Mouse (Mus musculus) midbrain, embryonic 15.5 days (tissue): ENCODE measurements around the gene C2cd2. TPM values are rescaled to one million over a fixed set of nuclear protein-coding genes. Genes with fewer than 3 reads are reported as not detected.

Source experiments
- ATAC-seq: fragments of 200-750 bp; cut with Nextera tagmentation; replicated peaks from 2 replicates; pipeline ENCODE4 v1.8.0; 2017; ENCODE audit warnings: moderate TSS enrichment
- H3K27ac ChIP-seq: fragments of 300-500 bp; sonication (generic); 2 replicates; pipeline ENCODE4 v1.5.1; 2015; ENCODE audit warnings: mild to moderate bottlenecking, inconsistent platforms
- H3K27me3 ChIP-seq: fragments of 300-500 bp; sonication (generic); replicated peaks from 2 replicates; pipeline ENCODE4 v1.6.1; 2015; ENCODE audit warnings: inconsistent platforms
- H3K36me3 ChIP-seq: fragments of 300-500 bp; sonication (generic); replicated peaks from 2 replicates; pipeline ENCODE4 v1.6.1; 2015; ENCODE audit warnings: inconsistent platforms
- H3K4me1 ChIP-seq: fragments of 300-500 bp; sonication (generic); 2 replicates; pipeline ENCODE4 v1.6.1; 2015; ENCODE audit warnings: inconsistent platforms
- H3K4me2 ChIP-seq: fragments of 300-500 bp; sonication (generic); 2 replicates; pipeline ENCODE4 v1.6.1; 2015; ENCODE audit warnings: inconsistent platforms, mild to moderate bottlenecking, moderate library complexity
- H3K4me3 ChIP-seq: fragments of 300-500 bp; sonication (generic); 2 replicates; pipeline ENCODE4 v1.5.1; 2015; ENCODE audit warnings: mild to moderate bottlenecking, inconsistent platforms
- H3K9ac ChIP-seq: fragments of 300-500 bp; sonication (generic); 2 replicates; pipeline ENCODE4 v1.6.1; 2015; ENCODE audit warnings: mild to moderate bottlenecking, inconsistent platforms
- H3K9me3 ChIP-seq: fragments of 300-500 bp; sonication (generic); 2 replicates; pipeline ENCODE4 v1.6.1; 2016; ENCODE audit warnings: inconsistent platforms
- WGBS: fragments of 180-500 bp; shearing (Covaris S2); methylation state at CpG from one replicate; pipeline ENCODE4 v1.1.7; 2015; ENCODE audit warnings: mixed read lengths; 5-methylcytosine and 5-hydroxymethylcytosine counted together
- polyA plus RNA-seq: library from polyadenylated mRNA; unstranded; fragments of >200 nt; fragmentation: Nextera tagmentation; extraction: Ambion mirVana; gene quantifications from 2 replicates; pipeline ENCODE4 v1.2.1, GENCODE M21; 2015

C2cd2 gene
- polyA plus RNA-seq, 1 experiment from 2014 or later: 17.8 TPM

GRCm38 (mm10) chr16:97907496-97907895 lies 54.9 kb downstream of the C2cd2 start:
- Histone ChIP-seq H3K27me3 (no peaks in the 10 kb centered on the region), H3K9ac (no peak overlapping the region), H3K4me2 (no peak overlapping the region), H3K36me3 (no peaks in the 10 kb centered on the region), H3K4me3 (no peak overlapping the region), H3K4me1 (no peaks in the 10 kb centered on the region), H3K9me3 (no peaks in the 10 kb centered on the region), H3K27ac (no peak overlapping the region)
- WGBS: 84% methylated on average over 6 of the region's 6 CpGs
- no peak for ATAC-seq

- no peaks in the 10 kb centered on the region for H3K9me3 ChIP-seq
- no peaks in the 10 kb centered on the region for H3K36me3 ChIP-seq
- no peaks in the 10 kb centered on the region for H3K27me3 ChIP-seq
- ATAC-seq: no peak
- no peak overlapping the region for H3K4me3 ChIP-seq
- no peaks in the 10 kb centered on the region for H3K4me1 ChIP-seq
- H3K9ac ChIP-seq: no peak overlapping the region
- H3K4me2 ChIP-seq: no peak overlapping the region
- H3K27ac ChIP-seq: no peak overlapping the region
Measured at GRCm38 (mm10) chr16:97906337-97906736, 56.1 kb downstream of the C2cd2 start.

DNA sequence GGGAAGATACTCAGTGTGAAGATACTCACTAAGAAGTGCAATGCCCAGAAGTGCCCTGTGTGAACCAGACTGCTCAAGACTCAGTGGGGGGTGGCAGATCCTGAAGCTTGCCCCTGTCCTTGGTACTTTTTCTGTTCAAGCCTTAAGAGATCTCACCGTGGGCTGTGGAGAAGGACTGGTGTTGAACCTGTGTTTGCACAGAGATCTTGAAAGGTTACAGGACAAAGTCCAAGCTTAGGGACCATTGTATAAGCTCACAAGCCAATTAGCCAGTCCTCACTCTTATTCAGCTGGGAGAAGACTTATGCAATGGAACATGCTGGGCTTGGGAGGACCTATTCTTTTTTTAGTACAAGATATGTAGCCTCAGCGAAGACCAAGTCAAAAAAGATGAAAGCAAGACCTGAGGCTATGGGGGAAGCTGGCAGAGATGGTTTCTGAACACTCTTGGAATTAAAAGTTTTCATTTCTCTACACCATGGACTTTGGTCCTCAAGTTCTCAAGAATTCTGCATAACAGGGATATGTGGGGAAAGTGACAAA lies 56.9 kb downstream of the C2cd2 start:
- H3K4me1 ChIP-seq: no peaks in the 10 kb centered on the region
- no peak overlapping the region for H3K27ac ChIP-seq
- H3K9ac ChIP-seq: no peak overlapping the region
- no peaks in the 10 kb centered on the region for H3K9me3 ChIP-seq
- H3K36me3 ChIP-seq: no peaks in the 10 kb centered on the region
- no peak for ATAC-seq
- no peaks in the 10 kb centered on the region for H3K27me3 ChIP-seq
- 70% methylated on average over 2 of the region's 2 CpGs for WGBS
- no peak overlapping the region for H3K4me3 ChIP-seq
- no peak overlapping the region for H3K4me2 ChIP-seq

DNA sequence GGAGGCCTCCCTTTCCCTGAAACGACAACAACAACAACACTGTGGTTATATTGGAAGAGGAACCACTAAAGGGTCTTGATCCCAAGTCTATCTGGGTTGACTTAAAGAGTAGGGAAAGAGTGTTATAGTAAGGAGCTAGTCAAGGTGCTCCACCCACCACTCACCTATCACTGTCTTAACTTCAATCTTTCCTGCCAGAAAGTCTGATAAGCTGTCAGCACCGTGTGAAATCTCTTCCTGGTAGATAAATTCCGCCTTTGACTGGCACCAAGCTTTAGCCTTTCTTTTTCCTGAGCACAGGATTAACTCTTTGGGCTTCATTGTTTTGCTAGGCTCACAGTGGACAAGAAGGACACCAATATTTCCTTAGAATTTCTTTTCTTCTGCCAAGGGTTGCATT lies 58.4 kb downstream of the C2cd2 start:
- Histone ChIP-seq H3K4me3 (no peak overlapping the region), H3K27ac (no peak overlapping the region), H3K27me3 (no peaks in the 10 kb centered on the region), H3K9me3 (no peaks in the 10 kb centered on the region), H3K4me2 (no peak overlapping the region), H3K9ac (no peak overlapping the region), H3K36me3 (no peaks in the 10 kb centered on the region), H3K4me1 (no peaks in the 10 kb centered on the region)
- ATAC-seq: no peak
- 80% methylated on average over 3 of the region's 3 CpGs for WGBS

DNA sequence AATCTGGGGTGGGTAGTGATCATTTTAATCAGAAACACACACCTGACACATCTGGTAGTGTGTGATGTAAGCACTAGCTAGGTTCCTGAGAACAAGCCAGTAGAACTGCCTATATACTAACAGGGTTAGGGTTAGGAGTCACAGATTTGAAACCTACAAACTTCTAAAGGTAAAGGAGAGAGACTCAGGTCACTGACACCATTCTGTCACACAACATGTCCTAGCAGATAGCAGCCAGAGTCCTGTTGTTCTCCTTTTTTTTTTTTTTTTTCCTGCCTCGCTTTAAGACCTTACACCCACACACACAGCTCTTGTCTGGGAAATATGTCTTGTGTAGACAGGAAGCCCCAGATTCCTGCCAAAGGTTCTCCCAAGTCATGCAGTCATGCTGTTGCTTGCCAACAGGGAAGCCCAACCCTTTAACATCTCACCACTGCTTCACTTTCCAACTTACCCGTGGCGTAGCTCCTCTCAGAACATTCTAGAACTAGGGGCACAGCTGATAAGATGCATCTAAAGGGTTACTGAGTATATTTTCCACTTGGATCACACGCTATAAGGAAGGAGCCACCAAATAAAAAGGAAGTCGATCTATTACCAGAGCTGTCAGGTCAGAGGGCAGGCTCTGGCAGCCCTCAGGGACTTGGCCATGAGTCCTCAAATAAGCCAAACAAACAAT lies 64.9 kb downstream of the C2cd2 start:
- Histone ChIP-seq H3K4me3 (no peak overlapping the region), H3K27ac (no peak overlapping the region), H3K9me3 (no peaks in the 10 kb centered on the region), H3K4me1 (no peaks in the 10 kb centered on the region), H3K9ac (no peak overlapping the region), H3K36me3 (no peaks in the 10 kb centered on the region), H3K27me3 (no peaks in the 10 kb centered on the region), H3K4me2 (no peak overlapping the region)
- WGBS: 82% methylated on average over 5 of the region's 5 CpGs
- no peak for ATAC-seq

DNA sequence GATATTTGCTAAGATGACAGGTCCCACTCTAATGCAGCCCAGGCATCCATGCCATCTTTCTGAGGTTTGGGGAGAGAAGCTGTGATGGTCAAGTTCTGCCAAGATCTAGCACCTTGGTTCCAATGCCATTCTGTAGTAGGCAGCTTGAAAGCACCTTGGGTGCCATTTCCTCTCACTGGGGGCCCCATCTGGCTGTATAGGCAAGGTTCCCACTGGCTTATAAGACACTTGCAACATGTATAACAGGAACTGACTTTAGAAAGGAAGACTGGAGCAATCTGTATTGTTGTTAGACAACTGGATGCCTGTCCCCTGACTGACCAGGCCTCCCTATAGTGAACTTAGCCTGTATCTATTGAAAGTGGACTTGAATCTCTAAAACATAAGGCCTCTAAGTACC lies 74.6 kb downstream of the C2cd2 start:
- Histone ChIP-seq H3K4me2 (no peak overlapping the region), H3K9me3 (no peaks in the 10 kb centered on the region), H3K36me3 (0 out of 2 replicates have a peak, but pooled peaks cover 2% of the 10 kb centered on the region), H3K4me1 (no peaks in the 10 kb centered on the region), H3K27ac (no peak overlapping the region), H3K4me3 (no peak overlapping the region), H3K27me3 (no peaks in the 10 kb centered on the region), H3K9ac (no peak overlapping the region)
- ATAC-seq: no peak

- Histone ChIP-seq H3K27me3 (no peaks in the 10 kb centered on the region), H3K9ac (no peak overlapping the region), H3K36me3 (no peaks in the 10 kb centered on the region; the same call in 1 of the 2 replicates), H3K9me3 (no peaks in the 10 kb centered on the region), H3K27ac (no peak overlapping the region), H3K4me2 (no peak overlapping the region), H3K4me3 (no peak overlapping the region), H3K4me1 (no peaks in the 10 kb centered on the region)
- 90% methylated on average over 1 of the region's 1 CpGs for WGBS
- ATAC-seq: no peak
Measured at GRCm38 (mm10) chr16:97883696-97884095, 78.7 kb downstream of the C2cd2 start.

- H3K9me3 ChIP-seq: no peaks in the 10 kb centered on the region
- no peak for ATAC-seq
Measured at GRCm38 (mm10) chr16:97882891-97883290, 79.5 kb downstream of the C2cd2 start.

DNA sequence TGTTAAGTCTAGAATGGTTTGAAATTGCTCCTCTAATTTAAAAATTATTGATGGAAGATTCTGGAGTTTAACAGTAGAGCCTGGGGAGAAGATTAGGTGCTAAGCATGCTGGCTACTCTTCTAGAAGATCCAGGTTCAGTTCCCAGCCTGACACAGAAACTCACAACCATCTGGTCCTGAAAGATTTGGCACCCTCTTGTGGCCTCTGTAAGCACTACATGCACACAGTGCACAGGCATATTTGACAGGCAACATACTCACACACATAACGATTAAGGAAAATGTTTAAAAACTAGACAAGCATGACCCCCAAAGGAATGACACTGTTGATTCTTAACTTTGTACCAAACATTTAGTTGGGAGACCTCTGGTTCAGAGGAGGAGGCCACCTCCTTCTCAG lies 83.3 kb downstream of the C2cd2 start:
- WGBS: 85% methylated on average over 1 of the region's 1 CpGs
- Histone ChIP-seq H3K27ac (no peak overlapping the region), H3K4me2 (no peak overlapping the region), H3K9me3 (no peaks in the 10 kb centered on the region), H3K36me3 (peaks cover 3% of the 10 kb centered on the region; the same call in 1 of the 2 replicates), H3K9ac (no peak overlapping the region), H3K4me3 (no peak overlapping the region), H3K4me1 (no peaks in the 10 kb centered on the region), H3K27me3 (no peaks in the 10 kb centered on the region)
- ATAC-seq: no peak

More at GRCm38 (mm10) chr16:97882891-97883290, 79.5 kb downstream of the C2cd2 start:
- H3K4me3 ChIP-seq: no peak overlapping the region
- no peak overlapping the region for H3K4me2 ChIP-seq
- H3K27ac ChIP-seq: no peak overlapping the region
- H3K9ac ChIP-seq: no peak overlapping the region
- no peaks in the 10 kb centered on the region for H3K27me3 ChIP-seq
- no peaks in the 10 kb centered on the region for H3K4me1 ChIP-seq
- H3K36me3 ChIP-seq: no peaks in the 10 kb centered on the region; the same call in 1 of the 2 replicates

DNA sequence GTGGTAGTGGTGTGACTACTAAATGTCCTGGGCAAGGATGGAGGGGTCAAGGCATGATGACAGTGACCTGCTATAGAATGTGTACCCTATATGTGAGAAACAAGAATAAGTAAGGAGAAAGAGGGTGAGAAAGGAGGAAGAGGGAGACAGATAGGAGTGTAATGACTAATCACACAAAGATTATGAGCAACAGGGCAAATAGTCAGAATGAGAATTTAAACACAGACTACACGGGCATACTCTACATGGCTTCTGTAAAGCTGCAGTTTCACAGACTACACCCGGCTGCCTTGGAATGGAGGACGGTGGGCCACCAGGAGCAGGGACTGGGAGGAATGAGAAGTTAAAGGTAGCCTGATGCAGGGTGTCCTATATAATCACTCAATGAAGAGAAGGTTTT lies 84.9 kb downstream of the C2cd2 start:
- H3K27ac ChIP-seq: no peak overlapping the region
- no peak overlapping the region for H3K9ac ChIP-seq
- no peak for ATAC-seq
- WGBS: 97% methylated on average over 3 of the region's 3 CpGs
- H3K27me3 ChIP-seq: no peaks in the 10 kb centered on the region
- H3K9me3 ChIP-seq: no peaks in the 10 kb centered on the region
- no peaks in the 10 kb centered on the region for H3K4me1 ChIP-seq
- no peak overlapping the region for H3K4me2 ChIP-seq
- H3K36me3 ChIP-seq: peaks cover 6% of the 10 kb centered on the region; the same call in 1 of the 2 replicates
- H3K4me3 ChIP-seq: no peak overlapping the region

DNA sequence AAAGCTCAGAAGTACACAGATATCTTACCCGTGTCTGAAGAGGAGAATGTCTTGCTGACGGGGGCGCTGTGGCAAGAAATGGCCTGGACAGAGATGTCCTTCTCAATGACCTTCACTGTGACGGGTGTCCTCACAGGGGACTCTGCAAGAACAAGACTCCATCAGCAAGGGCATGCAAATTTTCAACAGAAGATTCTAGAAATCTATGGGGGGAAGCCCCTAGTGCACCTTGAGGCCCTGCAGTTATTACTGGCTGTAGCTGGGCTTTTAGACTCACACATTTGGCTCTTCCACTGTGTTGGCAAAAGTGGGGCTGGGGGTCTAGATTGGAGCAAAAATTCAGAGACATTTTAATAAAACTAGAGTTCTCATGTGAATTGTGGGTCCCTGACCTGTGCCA lies 87.3 kb downstream of the C2cd2 start:
- Histone ChIP-seq H3K27me3 (no peaks in the 10 kb centered on the region), H3K4me1 (no peaks in the 10 kb centered on the region), H3K9ac (no peak overlapping the region), H3K27ac (no peak overlapping the region), H3K9me3 (no peaks in the 10 kb centered on the region), H3K4me2 (no peak overlapping the region), H3K36me3 (peaks cover 6% of the 10 kb centered on the region; the same call in 1 of the 2 replicates), H3K4me3 (no peak overlapping the region)
- WGBS: 90% methylated on average over 4 of the region's 4 CpGs
- no peak for ATAC-seq

DNA sequence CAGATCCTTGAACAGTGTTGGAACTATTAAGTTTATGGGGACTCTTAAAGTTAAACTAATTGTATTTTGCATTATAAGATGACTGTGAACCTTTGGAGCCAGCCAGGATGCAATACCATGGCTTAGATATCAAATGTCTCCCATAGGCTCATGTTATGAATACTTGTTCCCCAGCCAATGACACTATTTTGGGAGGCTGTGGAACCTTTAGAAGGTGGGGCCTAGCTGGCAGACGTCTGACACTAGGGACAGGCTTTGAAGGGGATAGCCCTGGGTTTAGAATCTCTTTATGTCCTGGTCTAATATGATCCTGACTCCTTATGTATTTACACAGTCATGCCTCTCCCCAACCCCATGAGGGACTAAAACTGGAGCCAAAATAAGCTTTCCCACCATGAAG lies 88.0 kb downstream of the C2cd2 start:
- H3K4me2 ChIP-seq: no peak overlapping the region
- no peak overlapping the region for H3K27ac ChIP-seq
- no peak for ATAC-seq
- peaks cover 6% of the 10 kb centered on the region; the same call in 1 of the 2 replicates for H3K36me3 ChIP-seq
- H3K27me3 ChIP-seq: no peaks in the 10 kb centered on the region
- no peak overlapping the region for H3K9ac ChIP-seq
- no peaks in the 10 kb centered on the region for H3K4me1 ChIP-seq
- 70% methylated on average over 1 of the region's 1 CpGs for WGBS
- no peak overlapping the region for H3K4me3 ChIP-seq
- no peaks in the 10 kb centered on the region for H3K9me3 ChIP-seq

- ATAC-seq: no peak
- Histone ChIP-seq H3K4me3 (no peak overlapping the region), H3K36me3 (0 out of 2 replicates have a peak, but pooled peaks cover 13% of the 10 kb centered on the region), H3K4me2 (no peak overlapping the region), H3K27me3 (no peaks in the 10 kb centered on the region), H3K4me1 (no peaks in the 10 kb centered on the region), H3K9ac (no peak overlapping the region), H3K27ac (no peak overlapping the region), H3K9me3 (no peaks in the 10 kb centered on the region)
- 56% methylated on average over 5 of the region's 5 CpGs for WGBS
Measured at GRCm38 (mm10) chr16:97872657-97873056, 89.7 kb downstream of the C2cd2 start.
